Mouse (Mus musculus): Measurements from ENCODE around the gene Nsfl1c. TPM values are rescaled to one million over a fixed set of nuclear protein-coding genes. Genes with fewer than 3 reads are reported as not detected.
"Not testable (repeated sequence)": the region's sequence is repeated elsewhere in the genome, so short reads cannot be mapped to it uniquely, and the experiment has no call there.

The Nsfl1c gene
- total RNA-seq (2021), result 100 to 1,000 TPM; 138 TPM
- long read RNA-seq, experiment 1, transcript Nsfl1c-201 (9 exons, 1,364 nt), result major isoform, 143 of 153 reads
- long read RNA-seq, experiment 1, partial matches to known transcripts, result 4 of 153 reads
- long read RNA-seq, experiment 1, other reads (novel, unspliced or antisense), result 4 of 153 reads
- long read RNA-seq, experiment 2, transcript Nsfl1c-201 (9 exons, 1,364 nt), result major isoform, 103 of 117 reads
- long read RNA-seq, experiment 2, partial matches to known transcripts, result 3 of 117 reads
- long read RNA-seq, experiment 2, other reads (novel, unspliced or antisense), result 9 of 117 reads

DNA sequence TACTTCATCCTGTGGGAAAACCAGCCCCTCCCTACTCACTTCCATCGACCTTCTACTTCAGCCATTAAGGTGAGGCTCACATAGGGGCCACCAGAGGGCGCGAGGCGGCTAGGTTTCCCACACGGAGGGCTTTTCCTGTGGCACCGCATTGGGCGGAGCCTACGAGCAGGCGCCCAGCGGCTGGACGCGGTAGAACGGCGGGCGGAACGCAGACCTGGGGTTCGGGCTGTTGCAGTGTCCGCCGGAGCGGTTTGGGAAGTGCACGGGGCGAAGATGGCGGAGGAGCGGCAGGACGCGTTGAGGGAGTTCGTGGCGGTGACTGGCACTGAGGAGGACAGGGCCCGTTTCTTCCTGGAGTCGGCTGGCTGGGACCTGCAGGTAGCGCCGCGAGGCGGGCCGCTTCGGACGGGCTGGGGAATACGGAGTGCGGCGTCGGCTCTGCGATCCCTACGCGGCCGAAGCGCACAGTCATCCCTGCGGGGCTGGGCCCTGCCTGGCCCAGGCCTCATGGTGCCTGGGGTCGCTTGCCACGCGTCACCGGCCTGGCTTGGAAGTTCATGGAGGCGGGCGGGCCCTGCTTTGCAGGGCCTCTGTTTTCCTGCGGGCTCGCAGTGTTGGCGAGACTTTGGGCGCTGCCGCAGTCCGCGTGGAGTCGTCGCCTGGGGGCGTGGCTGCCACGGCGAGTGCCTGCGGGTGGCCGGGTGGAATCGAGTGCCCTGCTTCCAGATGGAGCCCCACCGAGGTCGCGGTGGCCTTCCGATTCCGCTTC, at the start of gene Nsfl1c:
Nsfl1c (plus strand) TSS at position 148 of the 769 bp plus-strand sequence.
- DNase-seq (ENCODE audit: low spot score in 2 of 2), result peak; percentile 96 to 97
- intact Hi-C loops (cut with DNase I), result loop anchor here (1.0 to 5.0 kb wide), 3 partner anchors 49 to 247 kb away; partner anchors contain the start of gene Fkbp1a

DNA sequence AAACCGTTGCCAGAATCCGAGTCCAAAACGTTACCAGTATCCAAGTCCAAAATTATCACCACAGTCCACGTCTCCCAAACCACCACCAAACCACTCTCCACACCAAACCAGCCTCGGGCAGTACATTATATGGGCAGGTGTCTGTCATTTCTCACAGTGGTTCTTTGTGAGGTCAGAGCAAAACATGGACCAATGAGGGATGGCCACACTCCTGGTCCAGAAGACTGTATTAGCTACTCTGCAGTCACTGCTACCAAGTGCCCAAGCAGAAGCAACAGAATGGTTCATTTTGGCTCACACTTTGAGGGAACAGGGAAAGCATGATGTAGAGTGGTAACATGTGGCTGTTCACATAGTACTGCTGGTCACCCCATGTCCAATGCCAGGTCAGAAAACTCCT, 17.9 kb upstream of the Nsfl1c start, which contains the start of gene 4921509C19Rik:
4921509C19Rik (minus strand) TSS at position 101 of the 400 bp plus-strand sequence.
- intact Hi-C loops (cut with DNase I); DNase-seq (ENCODE audit: low spot score in 2 of 2): not testable (repeated sequence)

DNA sequence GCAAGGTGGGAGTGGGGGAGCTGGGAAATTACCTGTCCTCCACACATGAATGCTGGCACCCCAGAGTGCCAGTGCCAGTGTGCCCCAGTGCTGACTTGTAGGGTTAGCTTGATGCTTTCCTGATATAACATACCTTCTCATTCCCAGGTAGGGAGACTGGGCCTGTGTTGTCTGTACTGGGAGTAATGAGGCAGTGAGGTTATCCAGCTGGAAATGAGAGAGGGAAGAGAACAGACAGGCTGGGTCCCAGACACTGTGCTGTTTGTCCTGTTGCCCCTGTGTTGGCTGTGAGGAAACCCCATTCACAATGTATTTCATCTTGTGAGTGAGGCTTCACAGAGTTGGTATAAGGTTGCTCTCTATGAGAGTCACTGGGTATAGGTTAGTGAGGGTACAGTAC, 7.5 kb upstream of the Nsfl1c start:
- intact Hi-C loops (cut with DNase I), result no loop called here
- DNase-seq (ENCODE audit: low spot score in 2 of 2), result no peak

DNA sequence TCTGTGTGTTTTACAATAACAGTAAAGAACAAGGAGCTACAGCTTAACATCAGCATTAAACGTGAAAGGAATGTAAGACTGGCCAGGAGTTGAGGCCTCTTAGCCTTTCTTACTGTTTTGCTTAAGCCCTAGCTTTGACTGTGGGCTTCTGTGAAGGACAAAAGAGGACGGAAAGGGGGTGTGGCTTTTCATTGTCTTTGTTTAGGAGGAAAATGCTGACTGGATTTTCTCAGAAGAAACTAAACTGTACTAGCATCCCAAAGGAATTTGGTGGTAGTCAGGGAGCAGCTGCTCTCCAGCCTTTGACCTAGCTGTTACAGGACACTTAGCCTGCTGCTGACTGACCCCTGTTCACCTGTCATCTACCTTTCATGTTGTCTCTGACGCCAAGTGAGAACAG, 4.4 kb downstream of the Nsfl1c start:
- no peak for DNase-seq (ENCODE audit: low spot score in 2 of 2)
- intact Hi-C loops (cut with DNase I), result no loop called here

DNA sequence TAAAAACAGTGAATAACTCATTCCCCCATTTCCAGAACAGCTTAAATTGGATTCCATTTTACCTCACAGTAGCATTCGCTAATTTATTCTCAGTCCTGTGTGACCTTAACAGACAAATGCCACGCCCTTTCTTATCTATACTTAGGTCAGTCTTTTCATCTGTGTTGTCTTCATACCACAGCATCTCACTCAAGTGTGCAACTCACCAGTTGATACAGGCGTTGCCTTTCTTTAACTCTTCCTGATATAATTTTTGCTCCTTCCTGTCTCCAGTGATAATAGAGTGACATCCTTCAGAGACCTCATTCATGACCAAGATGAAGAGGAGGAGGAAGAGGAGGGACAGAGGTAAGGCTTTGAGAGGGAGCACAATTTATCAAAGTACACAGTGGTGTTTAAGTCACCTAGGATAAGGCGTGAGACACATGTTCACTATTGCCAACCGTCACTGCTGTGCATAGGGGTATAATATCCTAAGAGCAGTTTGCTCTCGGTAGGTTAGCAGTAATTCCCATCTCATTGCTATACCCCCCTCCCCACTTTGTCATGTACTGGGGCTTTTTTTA, 6.5 kb downstream of the Nsfl1c start:
- intact Hi-C loops (cut with DNase I), result no loop called here

DNA sequence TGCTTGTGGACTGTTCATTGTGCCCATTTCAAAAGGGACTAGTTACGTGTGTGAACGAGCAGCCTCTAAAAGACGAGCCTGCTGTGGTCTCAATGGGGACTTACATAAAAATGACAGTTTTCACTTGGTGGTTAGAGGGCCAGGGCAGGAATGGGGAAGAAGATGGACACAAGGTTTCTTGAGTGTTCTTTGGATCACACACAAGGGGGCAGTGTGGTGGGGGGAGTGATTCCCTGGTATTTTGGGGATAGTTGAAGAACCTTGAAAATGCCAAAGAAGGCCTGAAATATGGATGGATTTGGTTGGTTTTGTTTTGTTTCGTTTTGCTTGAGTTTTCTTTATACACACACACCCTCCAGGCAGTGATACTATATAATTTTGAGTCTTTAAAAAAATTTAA, 10.2 kb downstream of the Nsfl1c start:
- intact Hi-C loops (cut with DNase I), result no loop called here
- no peak for DNase-seq (ENCODE audit: low spot score in 2 of 2)

More for the DNA sequence above, 6.5 kb downstream of the Nsfl1c start:
- no peak for DNase-seq (ENCODE audit: low spot score in 2 of 2)

DNA sequence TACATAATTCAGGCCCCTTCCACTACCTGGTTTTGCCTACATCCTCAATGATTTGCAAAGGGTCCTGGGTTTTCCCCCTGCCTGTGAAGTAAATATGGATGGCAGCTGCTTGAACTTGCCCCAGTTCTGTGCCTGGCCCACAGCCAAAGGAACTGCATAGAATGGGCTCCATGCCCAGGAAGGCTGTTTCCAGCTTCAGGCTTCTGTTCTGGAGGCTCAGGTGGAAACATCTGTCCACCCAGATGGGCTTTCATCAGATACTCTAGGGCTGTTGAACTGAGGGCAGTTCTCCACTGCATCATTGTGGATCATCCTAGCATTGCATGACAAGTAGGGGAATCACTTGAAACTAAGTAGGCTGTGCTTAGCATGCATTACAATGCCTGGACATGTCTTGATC, 18.2 kb downstream of the Nsfl1c start:
- intact Hi-C loops (cut with DNase I), result loop anchor here (5.0 kb wide), 1 partner anchor 175 kb away; no protein-coding TSS in a partner anchor
- peak; percentile 69 to 79 for DNase-seq (ENCODE audit: low spot score in 2 of 2)

DNA sequence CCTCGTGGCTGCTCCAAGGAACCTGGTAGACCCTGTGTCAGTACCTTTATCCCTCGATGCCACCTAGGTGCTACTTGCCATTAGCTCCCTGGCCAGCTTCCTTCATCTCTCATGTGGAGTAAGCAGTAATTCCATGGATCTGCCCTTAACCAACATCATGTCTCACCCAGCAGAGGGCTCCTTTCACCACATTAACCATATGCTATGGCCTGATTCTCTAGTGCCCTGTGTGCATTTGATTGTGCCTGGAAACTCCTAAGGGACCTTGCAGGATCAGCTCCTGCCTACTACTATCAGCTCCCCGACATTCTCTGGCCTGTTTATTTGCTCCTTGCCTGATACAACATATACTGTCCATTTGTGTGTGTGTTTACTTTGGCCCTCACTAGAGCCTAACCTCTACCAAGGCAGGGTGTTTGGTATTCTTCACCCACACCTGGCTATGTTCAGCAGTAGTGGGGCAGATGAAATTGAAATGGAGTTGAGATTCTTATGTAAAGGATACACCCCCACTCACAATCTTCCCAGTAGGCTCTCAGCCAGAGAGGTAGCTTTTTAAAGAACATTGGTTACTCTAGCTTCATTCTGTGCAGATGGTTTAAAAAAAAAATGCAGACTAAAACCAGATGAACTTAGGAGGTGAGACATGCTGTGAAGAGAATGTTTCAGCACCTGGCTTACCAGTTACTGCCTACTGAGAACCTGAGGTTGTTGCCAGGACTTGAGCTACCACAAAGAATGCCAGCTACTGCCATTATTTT, 19.7 kb downstream of the Nsfl1c start:
- DNase-seq (ENCODE audit: low spot score in 2 of 2), result peak; percentile 46 to 74
- intact Hi-C loops (cut with DNase I), result loop anchor here (5.0 kb wide), 1 partner anchor 174 kb away; no protein-coding TSS in a partner anchor

DNA sequence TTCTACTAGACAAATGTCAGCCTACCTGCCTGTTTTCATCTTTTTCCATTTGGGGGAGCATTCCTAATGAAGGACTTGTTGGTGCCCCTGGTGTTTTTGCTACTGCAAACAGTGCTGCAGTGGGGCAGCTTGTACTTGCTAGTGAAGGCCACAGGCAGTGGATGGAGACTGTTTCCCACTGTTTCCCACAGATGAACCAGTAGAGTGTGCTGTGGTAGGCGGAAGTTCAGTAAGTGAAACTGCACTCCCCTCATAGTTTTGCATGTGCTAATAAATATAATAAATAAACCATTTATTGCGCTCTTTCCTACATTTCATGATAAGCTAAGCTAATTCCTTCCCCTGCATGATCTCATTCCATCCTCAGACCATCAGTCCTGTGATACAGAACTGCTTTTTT, 25.0 kb downstream of the Nsfl1c start:
- DNase-seq (ENCODE audit: low spot score in 2 of 2), result no peak

DNA sequence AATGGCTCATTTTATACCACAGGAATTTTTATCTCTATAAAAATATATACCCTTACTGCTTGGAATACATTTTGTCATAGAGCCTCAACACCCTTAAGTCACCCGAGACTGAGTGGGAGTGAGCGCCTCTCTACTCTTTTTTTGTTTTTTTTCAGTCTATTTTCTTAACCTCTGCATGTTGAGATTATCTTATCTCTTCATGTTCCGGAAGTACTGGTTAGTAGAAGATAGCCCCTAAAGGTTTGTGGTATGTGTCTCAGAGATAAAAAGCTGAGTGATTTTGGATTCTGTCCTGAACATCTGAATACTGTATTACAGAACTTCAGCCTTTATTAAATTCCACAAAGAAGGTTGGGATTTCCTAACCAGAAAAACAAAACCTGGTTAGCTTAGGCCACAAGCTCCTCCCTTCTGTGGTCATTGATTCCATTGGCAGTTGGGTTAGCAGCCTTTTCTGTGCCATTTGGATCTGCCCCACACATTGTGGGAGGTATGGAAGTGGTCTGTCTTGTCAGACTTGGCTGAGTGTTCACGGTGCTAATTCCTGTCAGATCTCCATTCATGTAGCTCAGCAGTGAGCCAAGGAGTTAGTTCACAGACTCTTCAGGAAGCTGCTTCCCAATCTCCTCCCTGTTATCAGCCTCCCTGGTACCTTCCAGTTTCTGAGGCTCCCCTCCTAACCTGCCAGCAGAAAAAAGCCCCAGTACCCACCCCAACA, 30.5 kb downstream of the Nsfl1c start:
- intact Hi-C loops (cut with DNase I), result no loop called here
- DNase-seq (ENCODE audit: low spot score in 2 of 2), result no peak

More for the DNA sequence above, 25.0 kb downstream of the Nsfl1c start:
- intact Hi-C loops (cut with DNase I), result no loop called here

DNA sequence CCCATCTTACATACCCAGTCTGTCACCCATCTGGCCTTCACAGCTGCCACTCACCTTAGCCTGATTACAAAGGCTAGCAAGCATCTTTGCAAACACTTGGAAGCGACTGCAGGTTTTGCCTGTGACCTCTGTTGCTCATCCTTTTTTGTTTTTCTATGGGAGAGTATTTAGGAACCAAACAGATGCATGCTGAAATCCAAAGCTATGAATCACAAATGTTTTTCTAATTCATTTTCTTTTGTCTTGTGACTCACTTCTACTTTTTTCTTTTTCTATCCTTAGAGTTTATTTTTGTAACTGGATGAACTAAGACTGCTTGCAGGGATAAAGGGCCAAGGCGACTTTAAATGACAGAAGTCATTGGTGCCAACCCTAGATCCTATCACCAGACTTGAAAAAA, 31.5 kb downstream of the Nsfl1c start:
- intact Hi-C loops (cut with DNase I), result no loop called here
- no peak for DNase-seq (ENCODE audit: low spot score in 2 of 2)

DNA sequence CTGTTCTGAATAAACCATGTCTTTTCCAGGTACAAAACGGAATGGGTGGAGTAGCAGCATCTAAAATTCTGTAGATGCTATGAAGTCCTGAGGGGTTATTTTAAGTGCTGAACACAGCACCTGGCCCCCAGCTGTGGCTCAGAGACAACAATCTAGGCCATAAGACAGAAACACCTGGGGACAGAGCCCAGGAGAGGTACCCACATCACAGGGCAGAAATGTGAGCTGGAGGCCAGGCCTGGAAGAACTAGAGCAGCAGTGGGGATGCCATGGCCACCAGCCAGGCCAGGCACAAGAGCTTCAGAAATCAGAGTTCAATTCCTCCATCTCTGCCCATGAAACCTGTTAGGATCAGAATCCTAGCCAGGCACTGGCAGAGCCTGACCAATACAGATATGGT, 34.1 kb downstream of the Nsfl1c start:
- DNase-seq (ENCODE audit: low spot score in 2 of 2), result no peak
- intact Hi-C loops (cut with DNase I), result no loop called here

DNA sequence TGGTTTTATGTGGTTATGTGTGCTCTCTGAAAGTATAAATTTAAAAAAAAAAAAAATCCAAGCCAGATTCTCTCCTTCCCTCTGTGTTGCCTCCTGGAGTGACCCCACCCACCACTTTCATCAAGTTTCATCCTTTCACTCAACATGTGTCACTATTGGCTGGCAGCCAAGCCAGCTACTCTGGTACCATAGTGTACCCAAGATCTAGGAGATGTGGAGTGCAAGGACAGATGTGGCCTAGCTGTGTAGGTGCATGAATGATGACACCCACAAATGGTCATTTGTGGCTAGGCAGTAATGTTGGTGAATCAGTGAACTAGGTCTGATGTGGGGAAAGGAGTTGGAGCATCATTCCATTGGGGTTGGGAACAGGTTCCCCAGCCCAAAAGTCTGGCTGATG, 35.2 kb downstream of the Nsfl1c start:
- intact Hi-C loops (cut with DNase I), result no loop called here
- DNase-seq (ENCODE audit: low spot score in 2 of 2), result no peak

DNA sequence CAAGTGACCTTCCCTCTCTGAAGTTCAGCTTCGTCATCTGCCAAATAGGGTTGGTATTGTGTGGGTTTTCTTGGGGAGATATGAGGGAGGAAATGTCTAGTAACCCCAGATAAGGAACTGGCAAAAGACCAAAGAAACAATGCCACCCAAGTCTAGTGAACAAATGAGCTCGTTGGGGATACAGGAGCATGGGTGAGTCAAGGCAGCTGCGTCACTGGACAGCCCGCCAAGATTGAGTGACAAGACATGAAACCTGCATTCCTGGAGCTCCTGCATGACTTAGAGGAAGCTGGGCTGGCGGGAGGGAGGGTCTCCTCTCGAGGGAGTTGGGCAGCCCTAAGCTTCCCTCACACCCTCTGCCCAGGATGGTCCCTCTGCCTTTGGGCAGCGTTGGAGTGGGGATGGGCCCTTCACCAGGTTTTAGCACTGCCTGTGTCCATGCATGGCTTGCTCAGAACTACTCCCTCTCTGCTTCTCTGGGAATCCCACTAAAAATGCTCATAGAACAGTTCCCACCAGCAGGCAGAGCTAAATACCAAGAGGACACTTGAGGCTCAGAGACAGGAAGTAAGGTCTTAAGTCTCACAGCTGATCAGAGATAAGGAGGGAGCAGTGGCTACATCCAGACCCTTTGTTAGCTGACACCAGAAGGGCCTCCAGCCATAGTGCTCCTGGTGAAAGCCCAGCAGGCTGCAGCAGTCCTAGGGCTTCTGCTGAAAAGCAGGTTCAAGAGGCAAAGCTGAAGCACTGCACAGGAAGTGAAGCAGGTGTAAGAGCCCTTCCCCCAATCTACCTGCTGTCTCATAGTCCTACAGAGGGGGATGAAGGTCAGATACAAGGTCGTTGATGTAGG, 36.6 kb downstream of the Nsfl1c start:
- DNase-seq (ENCODE audit: low spot score in 2 of 2), result no peak
- intact Hi-C loops (cut with DNase I), result no loop called here

DNA sequence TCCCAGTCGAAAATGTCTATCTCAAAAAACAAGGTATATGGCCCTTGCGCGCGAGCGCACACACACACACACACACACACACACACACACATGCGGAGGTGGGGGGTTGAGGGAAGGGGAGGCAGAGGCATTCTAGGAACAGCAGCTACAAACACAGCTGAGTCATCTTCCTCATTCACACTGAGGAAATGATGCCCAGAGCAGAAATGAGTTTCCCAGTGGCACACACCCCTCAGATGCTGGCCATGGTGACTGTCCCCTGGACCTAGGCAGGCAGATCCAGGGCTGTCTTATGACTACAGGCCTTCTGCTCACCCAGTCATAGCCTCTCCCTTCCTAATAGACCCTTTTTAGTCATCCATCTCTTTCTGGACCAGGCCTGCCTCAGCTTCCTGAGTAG, 39.6 kb downstream of the Nsfl1c start:
- intact Hi-C loops (cut with DNase I), result no loop called here
- no peak for DNase-seq (ENCODE audit: low spot score in 2 of 2)

DNA sequence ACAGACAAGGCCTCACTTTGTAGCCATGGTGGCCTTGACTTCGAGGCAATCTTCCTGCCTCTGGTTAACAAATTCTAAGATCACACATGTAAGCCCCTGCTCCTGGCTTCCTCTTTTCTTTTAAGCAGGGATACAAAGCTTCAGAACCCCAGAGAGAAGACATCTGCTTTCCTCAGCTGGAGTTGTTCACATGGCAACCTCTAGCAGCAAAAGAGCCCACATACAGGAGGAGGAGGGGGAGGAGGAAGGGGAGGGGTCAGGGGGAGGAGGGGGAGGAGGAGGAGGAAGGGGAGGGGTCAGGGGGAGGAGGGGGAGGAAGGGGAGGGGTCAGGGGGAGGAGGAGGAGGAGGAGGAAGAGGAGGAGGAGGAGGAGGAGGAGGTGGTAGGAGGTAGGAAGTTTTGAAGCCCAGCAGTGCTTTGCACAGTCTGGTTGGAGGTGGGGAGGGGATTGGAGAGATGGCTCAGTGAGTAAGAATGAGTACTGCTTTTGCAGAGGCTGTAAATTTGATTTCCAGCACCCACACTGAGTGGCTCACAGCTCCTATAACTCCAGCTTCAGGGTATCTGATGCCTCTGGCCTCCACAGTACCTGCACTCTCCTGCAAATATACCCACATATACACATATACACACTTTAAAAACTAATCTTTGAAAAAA, 42.1 kb downstream of the Nsfl1c start:
- intact Hi-C loops (cut with DNase I), result no loop called here
- DNase-seq (ENCODE audit: low spot score in 2 of 2), result peak in 1 of 2 experiments; percentile 31

DNA sequence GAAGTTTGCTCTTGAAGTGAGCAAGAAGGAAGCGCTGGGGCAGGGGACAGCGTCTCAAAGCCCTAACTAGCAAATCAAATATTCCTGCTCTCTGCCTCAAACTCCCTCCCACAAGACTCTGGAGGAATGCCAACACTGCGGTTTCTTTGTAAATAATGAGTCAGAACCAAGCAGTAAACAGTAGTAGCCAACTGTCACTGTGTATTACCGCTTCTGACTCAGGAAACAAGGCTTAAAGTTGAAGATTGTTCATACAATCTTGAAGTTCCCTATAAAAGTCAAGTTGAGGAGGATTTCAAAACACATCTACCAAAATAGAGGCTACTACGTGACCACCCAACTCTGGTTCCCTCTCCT, 42.6 kb downstream of the Nsfl1c start:
- intact Hi-C loops (cut with DNase I), result no loop called here
- DNase-seq (ENCODE audit: low spot score in 2 of 2), result peak; percentile 65 to 79

DNA sequence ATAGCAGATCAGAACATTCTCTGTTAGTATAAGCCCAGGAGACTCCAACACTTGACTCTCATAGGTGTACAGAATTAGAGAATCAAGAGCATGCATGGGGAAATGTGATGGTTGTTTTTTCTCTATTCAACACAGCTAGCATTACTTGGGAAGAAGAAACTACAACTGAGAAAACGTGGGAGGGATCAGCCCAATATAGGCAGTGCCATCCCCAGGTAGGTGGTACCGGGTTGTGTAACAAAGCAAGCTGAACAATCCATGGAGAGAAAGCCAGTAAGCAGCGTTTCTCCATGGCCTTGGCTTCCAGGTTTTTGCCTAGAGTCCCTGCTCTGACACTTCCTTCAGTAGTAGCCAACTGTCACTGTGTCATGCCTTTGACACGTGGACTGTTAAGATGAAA, 44.7 kb downstream of the Nsfl1c start:
- intact Hi-C loops (cut with DNase I), result no loop called here
- DNase-seq (ENCODE audit: low spot score in 2 of 2), result no peak
